Mouse (Mus musculus): Measurements from ENCODE around the gene Tmem63a.

DNA sequence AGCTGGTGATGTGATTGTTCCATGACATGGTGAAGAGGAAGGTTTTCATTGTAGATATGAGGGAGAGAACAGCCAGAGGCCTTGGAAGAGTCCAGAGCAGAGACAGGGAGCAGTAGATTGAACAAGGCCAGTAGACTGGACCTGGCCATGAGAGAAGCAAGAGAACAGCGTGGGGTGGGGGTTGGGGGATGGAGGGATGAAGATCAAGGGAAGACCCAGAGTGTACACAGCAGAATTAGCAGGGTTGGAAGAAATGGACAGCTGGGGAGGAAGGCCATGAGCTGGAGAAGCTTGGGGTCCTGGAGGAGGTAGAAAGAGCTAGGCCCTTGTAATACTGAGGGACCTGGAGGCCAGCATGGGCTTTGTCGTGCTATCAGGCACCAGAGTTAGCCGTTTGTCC is 70.3 kb downstream of the Tmem63a start:
- no peak for TF ChIP-seq CTCF (IDR thresholded peaks at IDR 0.05)
- no peak for TF ChIP-seq EP300 (IDR thresholded peaks at IDR 0.05)
